Mouse (Mus musculus) bone marrow macrophage, adult 2 months (primary cell): ENCODE data around the gene Lysmd1.

Source experiments
- CTCF ChIP-seq: IDR thresholded peaks from 2 replicates; pipeline ENCODE4 v1.5.1; 2012; ENCODE audit warnings: low read depth, mild to moderate bottlenecking, low read length, moderate library complexity
- POLR2A ChIP-seq: IDR thresholded peaks from 2 replicates; pipeline ENCODE4 v1.6.1; 2012; ENCODE audit warnings: mild to moderate bottlenecking, low read depth, low read length, borderline replicate concordance

GRCm38 (mm10) chr3:95159511-95159986 is 25.7 kb downstream of the Lysmd1 start:
- no peak for TF ChIP-seq POLR2A
- no peak for TF ChIP-seq CTCF
